Mouse (Mus musculus) heart, adult 10 weeks (tissue): ENCODE results near the gene Abhd14a. TPM values are rescaled to one million over a fixed set of nuclear protein-coding genes. Genes with fewer than 3 reads are reported as not detected.

ENCODE experiments used
- polyA plus RNA-seq: library from polyadenylated mRNA; stranded (reverse); fragments of 350-450 nt; fragmentation: Illumina TruSeq; extraction: RNeasy Lipid Tissue Mini Kit (QIAGEN cat#74804); gene quantifications from one replicate; pipeline ENCODE4 v1.2.3, GENCODE M21; 2014; ENCODE audit warnings: low read depth, low replicate concordance

Gene Abhd14a
- polyA plus RNA-seq, result 22.9 TPM

GRCm38 (mm10) chr9:106447348-106447747 is at the start of gene Abhd14a, which contains the start of gene Abhd14b:
Abhd14a (minus strand) TSS chr9:106447678.
Abhd14b (plus strand) TSS chr9:106447459.

GRCm38 (mm10) chr9:106476924-106477484 is 29.5 kb upstream of the Abhd14a start, which contains the start of gene Parp3:
Parp3 (minus strand) TSS chr9:106476949.

GRCm38 (mm10) chr9:106475663-106476001 is 28.2 kb upstream of the Abhd14a start, which contains the start of gene Rrp9:
Rrp9 (plus strand) TSS chr9:106475963.

GRCm38 (mm10) chr9:106465571-106466200 is 18.2 kb upstream of the Abhd14a start, which contains the start of gene Gpr62:
Gpr62 (minus strand) TSS chr9:106465938.

GRCm38 (mm10) chr9:106453271-106454070 is 6.0 kb upstream of the Abhd14a start, which contains the start of gene Pcbp4:
Pcbp4 (plus strand) TSS chr9:106453291.

GRCm38 (mm10) chr9:106429221-106430014 is 18.1 kb downstream of the Abhd14a start, which contains the start of gene Rpl29:
Rpl29 (plus strand) TSS chr9:106429454.

Other genes starting within 250 kb of the Abhd14a start
- gene Ppm1m, start 247.9 kb downstream of the Abhd14a start, polyA plus RNA-seq, result 15.2 TPM
- gene Twf2, start 244.6 kb downstream of the Abhd14a start, polyA plus RNA-seq, result 251 TPM
- gene Tlr9, start 225.1 kb downstream of the Abhd14a start, polyA plus RNA-seq, result 0.37 TPM
- 310 TPM for gene Alas1, start 199.0 kb downstream of the Abhd14a start, polyA plus RNA-seq
- 3.5 TPM for gene Poc1a, start 166.6 kb downstream of the Abhd14a start, polyA plus RNA-seq
- gene Dusp7, start 79.0 kb downstream of the Abhd14a start, polyA plus RNA-seq, result 35.6 TPM
- 441 TPM for gene Rpl29, start 18.2 kb downstream of the Abhd14a start, polyA plus RNA-seq
- 24.2 TPM for gene Acy1, start 9.4 kb downstream of the Abhd14a start, polyA plus RNA-seq
- gene Abhd14b, start 219 bp downstream of the Abhd14a start, polyA plus RNA-seq, result 18.4 TPM
- gene Pcbp4, start 5.6 kb upstream of the Abhd14a start, polyA plus RNA-seq, result 70.8 TPM
- gene Gpr62, start 18.3 kb upstream of the Abhd14a start, polyA plus RNA-seq, result not detected
- 21.7 TPM for gene Rrp9, start 28.3 kb upstream of the Abhd14a start, polyA plus RNA-seq
- gene Parp3, start 29.3 kb upstream of the Abhd14a start, polyA plus RNA-seq, result 36.3 TPM
- gene Iqcf1, start 52.3 kb upstream of the Abhd14a start, polyA plus RNA-seq, result not detected
- not detected for gene Iqcf5, start 66.9 kb upstream of the Abhd14a start, polyA plus RNA-seq
- not detected for gene Iqcf3, start 114.0 kb upstream of the Abhd14a start, polyA plus RNA-seq
- gene Iqcf4, start 123.3 kb upstream of the Abhd14a start, polyA plus RNA-seq, result not detected
- gene Iqcf6, start 178.9 kb upstream of the Abhd14a start, polyA plus RNA-seq, result not detected
- not detected for gene Grm2, start 208.4 kb upstream of the Abhd14a start, polyA plus RNA-seq
- gene Tex264, start 238.2 kb upstream of the Abhd14a start, polyA plus RNA-seq, result 53.3 TPM